8 mouse cellular contexts compared by ENCODE assay signal in the genomic region with DNA sequence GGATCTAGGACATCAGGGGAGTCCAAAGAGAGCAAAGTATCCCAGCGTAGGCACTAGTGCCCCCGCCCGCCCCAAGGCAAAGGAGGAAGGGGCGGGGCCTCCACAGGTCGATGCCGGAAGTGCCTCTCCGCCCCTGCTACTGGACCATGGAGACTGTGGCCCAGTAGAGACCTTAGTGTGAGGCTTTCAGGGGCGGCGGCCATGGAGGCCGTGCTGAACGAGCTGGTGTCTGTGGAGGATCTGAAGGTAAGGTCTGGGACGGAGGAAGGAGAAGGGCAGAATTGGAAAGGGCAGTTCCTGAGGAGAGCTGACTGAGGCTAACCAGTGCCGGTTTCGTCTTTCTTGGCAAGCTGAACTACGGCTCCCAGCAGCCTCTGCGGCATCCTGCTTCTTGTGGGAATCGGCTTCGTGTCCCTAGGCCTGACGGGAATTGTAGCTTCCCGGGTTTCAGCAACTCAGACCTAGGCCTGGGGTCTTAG. TPM values are rescaled to one million over a fixed set of nuclear protein-coding genes. Genes with fewer than 3 reads are reported as not detected.
DNase-seq lines count a peak whose midpoint lies in the region; ATAC-seq and TF ChIP-seq lines count a peak whose summit lies in the region.

No protein-coding gene starts in this region.

- TF ChIP-seq POLR2A in bone marrow macrophage, adult 2 months (IDR thresholded peaks at IDR 0.05; ENCODE audit: borderline replicate concordance, low read depth, low read length), result no peak
- peak; percentile 74 for TF ChIP-seq POLR2A in embryonic fibroblast, embryonic 13.5 days (IDR thresholded peaks at IDR 0.05; ENCODE audit: low read depth, low read length)

- 0% methylated on average over 20 of the region's 20 CpGs for WGBS in heart, embryonic 10.5 days
- 0% methylated on average over 20 of the region's 20 CpGs for WGBS in kidney, embryonic 15.5 days

- H3K4me2 ChIP-seq in kidney, embryonic 15.5 days, result peak overlapping the region; percentile 75

- peaks cover 39% of the 10 kb centered on the region for H3K36me3 ChIP-seq in heart, embryonic 10.5 days
- H3K36me3 ChIP-seq in kidney, embryonic 15.5 days, result peaks cover 46% of the 10 kb centered on the region

- H3K9me3 ChIP-seq in heart, embryonic 10.5 days, result no peaks in the 10 kb centered on the region
- no peaks in the 10 kb centered on the region for H3K9me3 ChIP-seq in kidney, embryonic 15.5 days (replicated peaks)

- peaks cover 8% of the 10 kb centered on the region; the same call in 1 of the 2 replicates for H3K4me1 ChIP-seq in bone marrow macrophage, adult 2 months (ENCODE audit: control insufficient read depth, insufficient read depth, low read length)
- H3K4me1 ChIP-seq in embryonic fibroblast, embryonic 13.5 days (ENCODE audit: control insufficient read depth, insufficient read depth, low read length), result no peaks in the 10 kb centered on the region
- peaks cover 44% of the 10 kb centered on the region for H3K4me1 ChIP-seq in heart, embryonic 10.5 days
- peaks cover 64% of the 10 kb centered on the region for H3K4me1 ChIP-seq in kidney, embryonic 15.5 days

- peak; percentile 89 for ATAC-seq in kidney, embryonic 15.5 days (replicated peaks; ENCODE audit: low FRiP score)
- peak; percentile 90 for ATAC-seq in monocyte, adult 5-6 weeks (replicated peaks; ENCODE audit: insufficient number of reproducible peaks, low FRiP score, low TSS enrichment, poor library complexity, severe bottlenecking)

- no peaks in the 10 kb centered on the region for H3K27me3 ChIP-seq in heart, embryonic 10.5 days (ENCODE audit: insufficient read depth, poor library complexity, severe bottlenecking)
- no peaks in the 10 kb centered on the region for H3K27me3 ChIP-seq in kidney, embryonic 15.5 days

- peak overlapping the region; percentile 88 for H3K27ac ChIP-seq in bone marrow macrophage, adult 2 months (ENCODE audit: insufficient read depth, low read depth, low read length)
- peak overlapping the region; percentile 62 for H3K27ac ChIP-seq in embryonic fibroblast, embryonic 13.5 days (ENCODE audit: insufficient read depth, low read length)
- peak overlapping the region; percentile 93 for H3K27ac ChIP-seq in heart, embryonic 10.5 days
- peak overlapping the region; percentile 90 for H3K27ac ChIP-seq in kidney, embryonic 15.5 days

- H3K9ac ChIP-seq in kidney, embryonic 15.5 days, result peak overlapping the region; percentile 69

- DNase-seq in A20 (ENCODE audit: low read depth, low spot score) (peak; percentile 96), liver (peak; percentile 91)
- peak; percentile 96 for DNase-seq in heart, embryonic 10.5 days (ENCODE audit: low spot score)
- DNase-seq in spleen, postnatal 4 days (ENCODE audit: low spot score in 2 of 2), result peak; percentile 88 to 93

- H3K4me3 ChIP-seq in bone marrow macrophage, adult 2 months (ENCODE audit: insufficient read depth, low read length), result peak overlapping the region; percentile 92
- peak overlapping the region; percentile 63 for H3K4me3 ChIP-seq in embryonic fibroblast, embryonic 13.5 days (ENCODE audit: insufficient read depth, low read length)
- peak overlapping the region; percentile 83 for H3K4me3 ChIP-seq in heart, embryonic 10.5 days
- peak overlapping the region; percentile 65 for H3K4me3 ChIP-seq in kidney, embryonic 15.5 days (replicated peaks)

- no peak for TF ChIP-seq CTCF in bone marrow macrophage, adult 2 months (IDR thresholded peaks at IDR 0.05; ENCODE audit: low read depth, low read length)
- no peak for TF ChIP-seq CTCF in embryonic fibroblast, embryonic 13.5 days (IDR thresholded peaks at IDR 0.05; ENCODE audit: borderline replicate concordance, insufficient read depth, low read length)

RNA-seq across cellular contexts. Expression of gene Cldn15, which starts 4.4 kb away (rescaled TPM):
- polyA plus RNA-seq in bone marrow macrophage, adult 2 months (2012; ENCODE audit: insufficient read depth, insufficient read length, missing spikeins), result not detected in 2 replicates
- 0.35 TPM in 1 of 2 replicates, not detected in the other for polyA plus RNA-seq in embryonic fibroblast, embryonic 13.5 days (2011; ENCODE audit: insufficient read length, low read depth, missing spikeins)
- 0.50 and 0.69 TPM in 2 replicates for polyA plus RNA-seq in heart, embryonic 10.5 days (2016; fragmentation: Nextera tagmentation; extraction: Ambion mirVana)
- polyA plus RNA-seq in kidney, embryonic 15.5 days (2015; fragmentation: Nextera tagmentation; extraction: Ambion mirVana), result 3.0 and 4.1 TPM in 2 replicates
- total RNA-seq in monocyte, adult 5-6 weeks (2017), result 1.7 to 5.1 TPM (median 1.8 TPM) in 3 replicates

RNA-seq across cellular contexts. Expression of gene Fis1, which starts 8.9 kb away (rescaled TPM):
- polyA plus RNA-seq in bone marrow macrophage, adult 2 months (2012; ENCODE audit: insufficient read depth, insufficient read length, missing spikeins), result 146 and 149 TPM in 2 replicates
- 107 and 111 TPM in 2 replicates for polyA plus RNA-seq in embryonic fibroblast, embryonic 13.5 days (2011; ENCODE audit: insufficient read length, low read depth, missing spikeins)
- 265 and 272 TPM in 2 replicates for polyA plus RNA-seq in heart, embryonic 10.5 days (2016; fragmentation: Nextera tagmentation; extraction: Ambion mirVana)
- polyA plus RNA-seq in kidney, embryonic 15.5 days (2015; fragmentation: Nextera tagmentation; extraction: Ambion mirVana), result 284 and 294 TPM in 2 replicates
- 159 to 216 TPM (median 206 TPM) in 3 replicates for total RNA-seq in monocyte, adult 5-6 weeks (2017)

RNA-seq across cellular contexts. Expression of gene Plod3, which starts 24.8 kb away (rescaled TPM):
- 66.4 and 66.7 TPM in 2 replicates for polyA plus RNA-seq in bone marrow macrophage, adult 2 months (2012; ENCODE audit: insufficient read depth, insufficient read length, missing spikeins)
- 120 and 152 TPM in 2 replicates for polyA plus RNA-seq in embryonic fibroblast, embryonic 13.5 days (2011; ENCODE audit: insufficient read length, low read depth, missing spikeins)
- polyA plus RNA-seq in heart, embryonic 10.5 days (2016; fragmentation: Nextera tagmentation; extraction: Ambion mirVana), result 44.4 and 50.7 TPM in 2 replicates
- polyA plus RNA-seq in kidney, embryonic 15.5 days (2015; fragmentation: Nextera tagmentation; extraction: Ambion mirVana), result 42.9 and 52.5 TPM in 2 replicates
- 193 to 207 TPM (median 205 TPM) in 3 replicates for total RNA-seq in monocyte, adult 5-6 weeks (2017)

RNA-seq across cellular contexts. Expression of gene Znhit1, which starts 25.8 kb away (rescaled TPM):
- polyA plus RNA-seq in bone marrow macrophage, adult 2 months (2012; ENCODE audit: insufficient read depth, insufficient read length, missing spikeins), result 75.0 and 82.2 TPM in 2 replicates
- 38.5 and 43.5 TPM in 2 replicates for polyA plus RNA-seq in embryonic fibroblast, embryonic 13.5 days (2011; ENCODE audit: insufficient read length, low read depth, missing spikeins)
- polyA plus RNA-seq in heart, embryonic 10.5 days (2016; fragmentation: Nextera tagmentation; extraction: Ambion mirVana), result 92.7 and 103 TPM in 2 replicates
- 86.4 and 102 TPM in 2 replicates for polyA plus RNA-seq in kidney, embryonic 15.5 days (2015; fragmentation: Nextera tagmentation; extraction: Ambion mirVana)
- 21.8 to 58.2 TPM (median 38.8 TPM) in 3 replicates for total RNA-seq in monocyte, adult 5-6 weeks (2017)

RNA-seq across cellular contexts. Expression of gene Ift22, which starts 54.1 kb away (rescaled TPM):
- 37.3 and 44.9 TPM in 2 replicates for polyA plus RNA-seq in bone marrow macrophage, adult 2 months (2012; ENCODE audit: insufficient read depth, insufficient read length, missing spikeins)
- polyA plus RNA-seq in embryonic fibroblast, embryonic 13.5 days (2011; ENCODE audit: insufficient read length, low read depth, missing spikeins), result 30.0 and 32.3 TPM in 2 replicates
- 42.4 and 54.5 TPM in 2 replicates for polyA plus RNA-seq in heart, embryonic 10.5 days (2016; fragmentation: Nextera tagmentation; extraction: Ambion mirVana)
- polyA plus RNA-seq in kidney, embryonic 15.5 days (2015; fragmentation: Nextera tagmentation; extraction: Ambion mirVana), result 74.0 and 78.8 TPM in 2 replicates
- total RNA-seq in monocyte, adult 5-6 weeks (2017), result 2.3 to 8.5 TPM (median 3.4 TPM) in 3 replicates

Comparison
In these comparisons a context has a peak if more than half of its experiments do, and no peak if none do; other contexts are left out.
1. Peak in every context shown above with its lines: DNase-seq, ATAC-seq, H3K4me3 ChIP-seq and H3K27ac ChIP-seq.